Mouse (Mus musculus) thymus, adult 2 months (tissue): ENCODE measurements around the gene Rbms3. TPM values are rescaled to one million over a fixed set of nuclear protein-coding genes. Genes with fewer than 3 reads are reported as not detected.

Experiments
- DNase-seq: peaks from one replicate; pipeline ENCODE4 v3.0.0; 2021
- H3K27ac ChIP-seq: fragments of 200-500 bp; 2 replicates; pipeline ENCODE4 v1.5.1; 2012; ENCODE audit warnings: low read length, control low read depth; ENCODE audit not compliant: control insufficient read depth, insufficient read depth
- H3K27me3 ChIP-seq: fragments of 200-500 bp; 2 replicates; pipeline ENCODE4 v1.6.1; 2012; ENCODE audit warnings: mild to moderate bottlenecking, low read length, moderate library complexity, mixed read lengths; ENCODE audit not compliant: control insufficient read depth, insufficient read depth
- H3K36me3 ChIP-seq: fragments of 200-500 bp; 2 replicates; pipeline ENCODE4 v1.6.1; 2012; ENCODE audit warnings: mild to moderate bottlenecking, low read length, moderate library complexity; ENCODE audit not compliant: control insufficient read depth, insufficient read depth
- H3K4me1 ChIP-seq: fragments of 200-500 bp; replicated peaks from 2 replicates; pipeline ENCODE4 v1.6.1; 2012; ENCODE audit warnings: low read length; ENCODE audit not compliant: control insufficient read depth, insufficient read depth
- H3K4me3 ChIP-seq: fragments of 200-500 bp; 2 replicates; pipeline ENCODE4 v1.5.1; 2012; ENCODE audit warnings: mild to moderate bottlenecking, low read length, control low read depth, moderate library complexity; ENCODE audit not compliant: control insufficient read depth, insufficient read depth
- CTCF ChIP-seq: fragments of 200-500 bp; IDR thresholded peaks from 2 replicates; pipeline ENCODE4 v1.5.1; 2012; ENCODE audit warnings: mild to moderate bottlenecking, control low read depth, low read length, moderate library complexity, borderline replicate concordance; ENCODE audit not compliant: control insufficient read depth, poor library complexity, insufficient read depth; ENCODE audit errors: extremely low read depth
- POLR2A ChIP-seq: fragments of 200-500 bp; IDR thresholded peaks from 2 replicates; pipeline ENCODE4 v1.6.1; 2012; ENCODE audit warnings: mild to moderate bottlenecking, low read length, control low read depth, moderate library complexity; ENCODE audit not compliant: control insufficient read depth, poor library complexity, insufficient read depth; ENCODE audit errors: extremely low read depth
- WGBS: fragments of 180-500 bp; shearing (Covaris S2); methylation state at CpG from one replicate; pipeline ENCODE4 v1.1.7; 2018; 5-methylcytosine and 5-hydroxymethylcytosine counted together
- polyA plus RNA-seq: library from polyadenylated mRNA; depleted of rRNA; stranded (reverse); fragments of >200 nt; gene quantifications from 2 replicates; pipeline ENCODE4 v1.2.3, GENCODE M21; 2012

Gene Rbms3
- polyA plus RNA-seq, 1 experiment, result 10.9 TPM

GRCm38 (mm10) chr9:117187116-117188034 lies 442.3 kb downstream of the Rbms3 start:
- no peaks in the 10 kb centered on the region for H3K36me3 ChIP-seq
- no peak for DNase-seq
- no peaks in the 10 kb centered on the region for H3K27me3 ChIP-seq
- TF ChIP-seq POLR2A (no peak), CTCF (no peak)
- no peak overlapping the region for H3K27ac ChIP-seq
- H3K4me3 ChIP-seq, result no peak overlapping the region
- 89% methylated on average over 15 of the region's 15 CpGs for WGBS
- H3K4me1 ChIP-seq, result no peaks in the 10 kb centered on the region

GRCm38 (mm10) chr9:117180658-117181057 lies 449.1 kb downstream of the Rbms3 start:
- no peak overlapping the region for H3K4me3 ChIP-seq
- no peaks in the 10 kb centered on the region for H3K27me3 ChIP-seq
- TF ChIP-seq POLR2A (no peak), CTCF (no peak)
- H3K36me3 ChIP-seq, result no peaks in the 10 kb centered on the region
- 95% methylated on average over 7 of the region's 7 CpGs for WGBS
- H3K27ac ChIP-seq, result no peak overlapping the region
- no peaks in the 10 kb centered on the region for H3K4me1 ChIP-seq
- DNase-seq, result no peak

GRCm38 (mm10) chr9:117178366-117178765 lies 451.3 kb downstream of the Rbms3 start:
- H3K4me3 ChIP-seq, result no peak overlapping the region
- TF ChIP-seq CTCF, result no peak
- no peak for TF ChIP-seq POLR2A
- no peaks in the 10 kb centered on the region for H3K36me3 ChIP-seq
- H3K27ac ChIP-seq, result no peak overlapping the region
- WGBS, result 94% methylated on average over 4 of the region's 4 CpGs
- no peaks in the 10 kb centered on the region for H3K27me3 ChIP-seq
- no peak for DNase-seq
- H3K4me1 ChIP-seq, result no peaks in the 10 kb centered on the region

GRCm38 (mm10) chr9:117172526-117172925 lies 457.2 kb downstream of the Rbms3 start:
- H3K36me3 ChIP-seq, result no peaks in the 10 kb centered on the region
- no peak for TF ChIP-seq CTCF
- no peak for TF ChIP-seq POLR2A
- no peaks in the 10 kb centered on the region for H3K27me3 ChIP-seq
- no peak overlapping the region for H3K27ac ChIP-seq
- DNase-seq, result no peak
- H3K4me1 ChIP-seq, result no peaks in the 10 kb centered on the region
- H3K4me3 ChIP-seq, result no peak overlapping the region
- 94% methylated on average over 7 of the region's 7 CpGs for WGBS

GRCm38 (mm10) chr9:117169196-117169595 lies 460.5 kb downstream of the Rbms3 start:
- Histone ChIP-seq H3K4me1 (peaks cover 6% of the 10 kb centered on the region), H3K4me3 (no peak overlapping the region), H3K27me3 (no peaks in the 10 kb centered on the region), H3K36me3 (no peaks in the 10 kb centered on the region), H3K27ac (no peak overlapping the region)
- 94% methylated on average over 5 of the region's 5 CpGs for WGBS
- no peak for TF ChIP-seq POLR2A
- no peak for TF ChIP-seq CTCF
- DNase-seq, result no peak

GRCm38 (mm10) chr9:117163143-117163542 lies 466.6 kb downstream of the Rbms3 start:
- no peak for TF ChIP-seq POLR2A
- no peak for TF ChIP-seq CTCF
- H3K27ac ChIP-seq, result no peak overlapping the region
- peaks cover 6% of the 10 kb centered on the region for H3K4me1 ChIP-seq
- WGBS, result 78% methylated on average over 6 of the region's 6 CpGs
- H3K27me3 ChIP-seq, result no peaks in the 10 kb centered on the region
- H3K4me3 ChIP-seq, result no peak overlapping the region
- no peaks in the 10 kb centered on the region for H3K36me3 ChIP-seq
- DNase-seq, result no peak
